Mouse (Mus musculus) heart, embryonic 15.5 days (tissue): ENCODE measurements around the gene Adgra3. TPM values are rescaled to one million over a fixed set of nuclear protein-coding genes. Genes with fewer than 3 reads are reported as not detected.

Source experiments
- ATAC-seq: fragments of 200-750 bp; cut with Nextera tagmentation; replicated peaks from 2 replicates; pipeline ENCODE4 v1.8.0; 2017; ENCODE audit warnings: low read depth, moderate TSS enrichment; ENCODE audit not compliant: insufficient number of reproducible peaks, insufficient read depth, low FRiP score
- H3K27ac ChIP-seq: fragments of 300-500 bp; sonication (generic); 2 replicates; pipeline ENCODE4 v1.5.1; 2015; ENCODE audit warnings: mild to moderate bottlenecking, inconsistent platforms
- H3K27me3 ChIP-seq: fragments of 300-500 bp; sonication (generic); 2 replicates; pipeline ENCODE4 v1.6.1; 2015; ENCODE audit warnings: inconsistent platforms
- H3K36me3 ChIP-seq: fragments of 300-500 bp; sonication (generic); 2 replicates; pipeline ENCODE4 v1.6.1; 2015; ENCODE audit warnings: mild to moderate bottlenecking, inconsistent platforms
- H3K4me1 ChIP-seq: fragments of 300-500 bp; sonication (generic); replicated peaks from 2 replicates; pipeline ENCODE4 v1.6.1; 2015; ENCODE audit warnings: inconsistent platforms
- H3K4me2 ChIP-seq: fragments of 300-500 bp; sonication (generic); 2 replicates; pipeline ENCODE4 v1.6.1; 2015; ENCODE audit warnings: inconsistent platforms, mild to moderate bottlenecking, moderate library complexity
- H3K4me3 ChIP-seq: fragments of 300-500 bp; sonication (generic); 2 replicates; pipeline ENCODE4 v1.5.1; 2015; ENCODE audit warnings: mild to moderate bottlenecking, inconsistent platforms
- H3K9ac ChIP-seq: fragments of 300-500 bp; sonication (generic); 2 replicates; pipeline ENCODE4 v1.6.1; 2015; ENCODE audit warnings: mild to moderate bottlenecking, inconsistent platforms
- H3K9me3 ChIP-seq: fragments of 300-500 bp; sonication (generic); replicated peaks from 2 replicates; pipeline ENCODE4 v1.6.1; 2016; ENCODE audit warnings: inconsistent platforms
- WGBS: fragments of 180-500 bp; shearing (Covaris S2); methylation state at CpG from one replicate; pipeline ENCODE4 v1.1.7; 2015; ENCODE audit warnings: mixed read lengths; 5-methylcytosine and 5-hydroxymethylcytosine counted together
- polyA plus RNA-seq: library from polyadenylated mRNA; unstranded; fragments of >200 nt; fragmentation: Nextera tagmentation; extraction: Ambion mirVana; gene quantifications from 2 replicates; pipeline ENCODE4 v1.2.1, GENCODE M21; 2015

Adgra3 gene
- polyA plus RNA-seq, 1 experiment from 2014 or later: 11.1 TPM

- peak overlapping the region; percentile 47; the same call in 1 of the 2 replicates for H3K27ac ChIP-seq
- no peaks in the 10 kb centered on the region for H3K27me3 ChIP-seq
- no peaks in the 10 kb centered on the region for H3K9me3 ChIP-seq
- no peak overlapping the region for H3K4me3 ChIP-seq
- no peaks in the 10 kb centered on the region for H3K36me3 ChIP-seq
- no peak overlapping the region for H3K4me2 ChIP-seq
- 82% methylated on average over 9 of the region's 9 CpGs for WGBS
- H3K9ac ChIP-seq: no peak overlapping the region
- ATAC-seq: no peak
- peaks cover 6% of the 10 kb centered on the region for H3K4me1 ChIP-seq
Observed at GRCm38 (mm10) chr5:50006915-50007658, 51.7 kb downstream of the Adgra3 start.

DNA sequence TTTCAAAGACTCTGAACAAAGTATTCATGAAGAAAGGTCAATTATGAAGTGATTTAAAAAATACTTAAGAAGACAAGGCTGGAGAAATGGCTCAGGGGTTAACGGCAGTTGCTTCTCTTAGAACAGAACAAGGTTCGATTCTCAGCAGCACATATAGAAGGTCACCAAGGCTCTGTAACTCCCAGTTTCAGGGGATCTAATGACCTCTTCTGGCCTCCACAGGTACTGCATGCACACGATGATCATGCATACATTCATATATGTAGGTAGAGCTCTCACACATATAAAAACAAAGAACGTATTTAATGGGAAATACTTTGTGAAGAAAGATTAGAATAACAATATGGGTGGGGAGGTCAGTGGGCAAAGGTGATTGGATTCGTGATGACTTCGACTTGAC lies 56.5 kb downstream of the Adgra3 start:
- H3K27me3 ChIP-seq: no peaks in the 10 kb centered on the region
- no peak overlapping the region for H3K27ac ChIP-seq
- H3K4me2 ChIP-seq: no peak overlapping the region
- 83% methylated on average over 6 of the region's 6 CpGs for WGBS
- no peak overlapping the region for H3K4me3 ChIP-seq
- peaks cover 6% of the 10 kb centered on the region for H3K36me3 ChIP-seq
- no peak overlapping the region for H3K9ac ChIP-seq
- peaks cover 18% of the 10 kb centered on the region for H3K4me1 ChIP-seq
- H3K9me3 ChIP-seq: no peaks in the 10 kb centered on the region
- ATAC-seq: no peak

GRCm38 (mm10) chr5:49999764-50000163 lies 59.0 kb downstream of the Adgra3 start:
- Histone ChIP-seq H3K9ac (no peak overlapping the region), H3K27ac (no peak overlapping the region; the same call in 1 of the 2 replicates), H3K4me1 (peaks cover 29% of the 10 kb centered on the region), H3K4me3 (no peak overlapping the region), H3K36me3 (peaks cover 6% of the 10 kb centered on the region), H3K4me2 (no peak overlapping the region), H3K9me3 (no peaks in the 10 kb centered on the region), H3K27me3 (no peaks in the 10 kb centered on the region)
- 62% methylated on average over 9 of the region's 9 CpGs for WGBS
- no peak for ATAC-seq

- peaks cover 29% of the 10 kb centered on the region for H3K4me1 ChIP-seq
- H3K4me2 ChIP-seq: no peak overlapping the region
- H3K36me3 ChIP-seq: peaks cover 6% of the 10 kb centered on the region
- peak overlapping the region; percentile 64 for H3K27ac ChIP-seq
- no peak for ATAC-seq
- H3K27me3 ChIP-seq: no peaks in the 10 kb centered on the region
- H3K9me3 ChIP-seq: no peaks in the 10 kb centered on the region
- WGBS: 81% methylated on average over 6 of the region's 6 CpGs
- H3K9ac ChIP-seq: no peak overlapping the region
- H3K4me3 ChIP-seq: no peak overlapping the region
Observed at GRCm38 (mm10) chr5:49997019-49997418, 61.8 kb downstream of the Adgra3 start.

DNA sequence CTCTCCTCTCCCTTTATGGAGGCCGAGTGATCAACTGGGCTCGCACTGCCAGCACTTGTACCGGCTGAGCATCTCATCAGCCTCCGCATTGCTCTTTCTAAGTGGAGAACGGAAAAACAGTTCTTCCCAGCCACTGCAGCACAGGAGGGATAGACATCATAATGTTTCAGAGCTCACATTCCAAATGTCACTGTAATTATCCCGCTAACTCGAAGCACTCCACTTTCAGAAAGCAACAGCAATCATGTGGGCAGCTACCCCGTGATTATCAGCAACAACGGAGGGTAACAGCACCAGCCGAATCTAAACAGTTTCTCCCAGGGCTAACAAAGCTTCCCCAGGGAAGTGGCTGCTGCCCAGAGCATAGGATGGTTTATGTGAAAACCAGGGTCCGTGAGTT lies 62.3 kb downstream of the Adgra3 start:
- 36% methylated on average over 11 of the region's 11 CpGs for WGBS
- no peaks in the 10 kb centered on the region for H3K9me3 ChIP-seq
- H3K4me2 ChIP-seq: peak overlapping the region; percentile 21
- peak overlapping the region; percentile 64 for H3K27ac ChIP-seq
- no peak overlapping the region for H3K9ac ChIP-seq
- ATAC-seq: peak; percentile 60
- no peaks in the 10 kb centered on the region for H3K27me3 ChIP-seq
- H3K4me1 ChIP-seq: peaks cover 29% of the 10 kb centered on the region
- no peak overlapping the region for H3K4me3 ChIP-seq
- H3K36me3 ChIP-seq: peaks cover 6% of the 10 kb centered on the region

DNA sequence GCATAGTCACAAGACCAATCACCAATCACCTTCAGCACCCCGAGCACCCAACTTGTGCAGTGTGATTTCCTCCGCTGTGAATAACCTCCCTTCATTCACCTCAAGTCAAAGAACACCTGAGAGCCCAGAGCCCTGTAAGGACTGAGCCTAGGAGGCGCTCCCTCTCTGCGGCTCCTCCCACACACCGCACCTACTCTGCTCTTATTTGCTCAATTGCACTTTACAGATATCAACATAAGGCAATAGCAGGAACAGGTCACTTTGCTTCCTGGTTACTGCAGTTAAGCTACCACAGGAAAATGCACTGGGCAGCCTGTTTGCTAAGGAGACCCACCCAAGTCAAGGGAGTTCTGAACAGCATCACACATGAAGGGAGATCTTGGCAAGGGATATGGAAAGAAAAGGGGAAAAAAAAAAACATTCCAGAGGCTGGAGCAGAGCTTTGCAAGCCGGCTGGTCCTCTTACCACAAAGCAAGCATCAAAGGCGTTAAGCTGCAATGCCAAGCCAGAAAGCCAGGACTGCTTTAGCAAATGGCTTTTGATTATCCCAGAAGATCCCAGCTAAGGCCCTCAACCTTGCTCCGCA lies 68.0 kb downstream of the Adgra3 start:
- WGBS: 74% methylated on average over 8 of the region's 8 CpGs
- Histone ChIP-seq H3K9ac (no peak overlapping the region), H3K4me1 (peaks cover 3% of the 10 kb centered on the region; the same call in 1 of the 2 replicates), H3K4me3 (no peak overlapping the region), H3K4me2 (no peak overlapping the region), H3K27me3 (no peaks in the 10 kb centered on the region), H3K36me3 (peaks cover 12% of the 10 kb centered on the region; the same call in 1 of the 2 replicates), H3K9me3 (no peaks in the 10 kb centered on the region), H3K27ac (no peak overlapping the region)
- peak; percentile 69 for ATAC-seq

DNA sequence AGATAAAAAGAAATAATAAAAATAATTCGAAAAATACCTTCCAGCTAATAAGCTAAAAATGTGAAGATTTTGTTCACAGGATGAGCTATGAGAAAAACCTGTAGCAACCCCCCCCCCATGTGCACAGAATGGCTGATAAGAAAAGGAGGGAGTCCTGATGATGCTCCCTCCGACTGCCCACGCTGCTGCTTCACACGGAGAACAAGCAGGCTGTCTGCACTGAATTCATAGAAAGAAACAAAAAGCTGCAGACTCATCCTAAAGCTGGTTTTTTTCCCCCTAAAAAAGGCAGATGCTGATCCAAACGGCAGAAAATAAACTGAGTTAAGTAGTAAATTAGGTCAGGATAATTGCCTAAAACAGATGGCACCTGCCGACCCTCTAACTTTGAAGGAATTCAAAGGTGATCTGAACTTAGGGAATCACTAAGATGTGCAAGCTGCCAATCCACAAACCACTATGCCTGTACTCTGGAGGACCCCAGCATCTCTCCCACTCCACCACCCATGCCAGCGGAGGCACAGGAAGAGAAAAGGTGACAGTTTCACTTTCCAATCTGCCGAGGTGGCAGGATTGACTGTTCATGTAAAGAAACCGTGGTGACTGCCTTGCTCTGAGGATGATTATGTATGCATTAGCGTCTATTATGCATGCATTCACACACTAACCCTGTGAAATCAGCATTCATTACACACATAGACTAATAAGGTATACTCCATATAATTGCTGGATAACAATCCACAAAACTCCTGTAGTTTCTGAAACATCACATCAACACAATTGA lies 70.6 kb downstream of the Adgra3 start:
- Histone ChIP-seq H3K4me3 (no peak overlapping the region), H3K9ac (no peak overlapping the region), H3K27me3 (no peaks in the 10 kb centered on the region), H3K4me2 (no peak overlapping the region), H3K27ac (no peak overlapping the region), H3K4me1 (peaks cover 7% of the 10 kb centered on the region), H3K9me3 (no peaks in the 10 kb centered on the region), H3K36me3 (peaks cover 17% of the 10 kb centered on the region; the same call in 1 of the 2 replicates)
- no peak for ATAC-seq
- WGBS: 77% methylated on average over 10 of the region's 10 CpGs

GRCm38 (mm10) chr5:49980727-49981126 lies 78.1 kb downstream of the Adgra3 start:
- H3K36me3 ChIP-seq: peaks cover 13% of the 10 kb centered on the region
- H3K4me2 ChIP-seq: no peak overlapping the region
- no peaks in the 10 kb centered on the region for H3K9me3 ChIP-seq
- whole genome bisulfite sequencing: 42% methylated on average over 5 of the region's 5 CpGs
- H3K4me3 ChIP-seq: no peak overlapping the region
- peaks cover 15% of the 10 kb centered on the region for H3K4me1 ChIP-seq
- no peaks in the 10 kb centered on the region for H3K27me3 ChIP-seq
- H3K27ac ChIP-seq: no peak overlapping the region
- H3K9ac ChIP-seq: no peak overlapping the region
- ATAC-seq: no peak

- Histone ChIP-seq H3K36me3 (peaks cover 9% of the 10 kb centered on the region), H3K4me1 (peaks cover 15% of the 10 kb centered on the region), H3K9ac (no peak overlapping the region), H3K27ac (no peak overlapping the region), H3K4me2 (no peak overlapping the region), H3K4me3 (no peak overlapping the region), H3K9me3 (no peaks in the 10 kb centered on the region), H3K27me3 (no peaks in the 10 kb centered on the region)
- ATAC-seq: no peak
- 88% methylated on average over 14 of the region's 14 CpGs for WGBS
Observed at GRCm38 (mm10) chr5:49979246-49979645, 79.6 kb downstream of the Adgra3 start.

GRCm38 (mm10) chr5:49975971-49976370 lies 82.8 kb downstream of the Adgra3 start:
- Histone ChIP-seq H3K27ac (no peak overlapping the region), H3K4me3 (no peak overlapping the region), H3K36me3 (peaks cover 15% of the 10 kb centered on the region), H3K9ac (no peak overlapping the region), H3K27me3 (no peaks in the 10 kb centered on the region), H3K4me2 (no peak overlapping the region), H3K4me1 (peaks cover 1% of the 10 kb centered on the region), H3K9me3 (no peaks in the 10 kb centered on the region)
- ATAC-seq: no peak
- 49% methylated on average over 2 of the region's 2 CpGs for WGBS

DNA sequence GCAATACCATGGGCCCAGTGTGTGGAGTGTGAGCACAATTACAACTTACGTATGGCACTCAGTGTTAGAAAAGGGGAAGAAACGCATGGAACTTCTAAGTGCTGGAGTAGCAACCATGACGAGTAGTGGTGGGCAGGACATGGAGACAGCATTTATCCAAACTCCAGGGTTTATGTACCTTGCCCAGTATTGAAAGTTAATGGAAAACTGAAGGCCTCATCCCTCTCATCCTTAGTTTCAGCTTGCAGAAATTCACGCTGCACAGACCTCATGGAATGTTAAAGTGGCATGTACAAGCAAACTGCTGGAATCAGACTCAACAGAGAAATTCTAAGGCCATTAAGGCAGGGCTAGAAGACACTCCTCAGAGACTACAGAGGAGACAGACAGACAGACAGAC lies 84.6 kb downstream of the Adgra3 start:
- ATAC-seq: no peak
- H3K36me3 ChIP-seq: peaks cover 20% of the 10 kb centered on the region
- no peak overlapping the region for H3K4me2 ChIP-seq
- H3K9ac ChIP-seq: no peak overlapping the region
- H3K27me3 ChIP-seq: no peaks in the 10 kb centered on the region
- no peaks in the 10 kb centered on the region for H3K4me1 ChIP-seq
- no peak overlapping the region for H3K27ac ChIP-seq
- WGBS: 90% methylated on average over 4 of the region's 4 CpGs
- H3K4me3 ChIP-seq: no peak overlapping the region
- no peaks in the 10 kb centered on the region for H3K9me3 ChIP-seq
